Mouse (Mus musculus) right cerebral cortex, adult 2 months (tissue): ENCODE data around the gene Mamdc4.
"Not testable (repeated sequence)": the region's sequence is repeated elsewhere in the genome, so short reads cannot be mapped to it uniquely, and the experiment has no call there.

Source experiments
- DNase-seq, 2 experiments: peaks; one replicate each; pipeline ENCODE4 v3.0.0; 2021 to 2022; ENCODE audit warnings: low spot score in 2 of 2

The Mamdc4 gene

GRCm38 (mm10) chr2:25560551-25560950 is 14.1 kb downstream of the Mamdc4 start:
- no peak for DNase-seq

DNA sequence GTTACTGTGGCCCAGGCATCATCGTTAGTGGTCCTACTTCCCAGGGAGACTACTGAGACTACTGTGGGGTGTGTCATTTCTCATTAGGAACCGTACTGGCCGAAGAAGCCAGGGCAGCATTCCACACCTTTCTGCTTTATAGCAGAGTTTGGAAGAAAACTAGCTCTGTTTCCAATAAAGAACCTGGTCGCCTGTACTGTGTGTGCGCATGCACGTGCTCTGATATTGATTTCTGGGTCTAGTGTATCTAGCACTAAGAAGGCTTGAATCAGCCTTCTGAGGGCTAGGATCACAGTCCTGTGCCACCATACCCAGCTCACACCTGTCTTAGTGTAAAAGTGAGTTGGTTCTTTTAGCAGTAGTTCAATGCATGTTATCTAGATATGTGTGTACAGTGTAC is 15.9 kb downstream of the Mamdc4 start:
- no peak for DNase-seq

- DNase-seq = no peak
Observed at GRCm38 (mm10) chr2:25557964-25558360, 16.7 kb downstream of the Mamdc4 start.

- peak; percentile 95 to 96 for DNase-seq
Observed at GRCm38 (mm10) chr2:25557221-25557963, 17.3 kb downstream of the Mamdc4 start, which contains the start of gene Edf1. TSS of gene Edf1 (plus strand) at chr2:25557847.

DNA sequence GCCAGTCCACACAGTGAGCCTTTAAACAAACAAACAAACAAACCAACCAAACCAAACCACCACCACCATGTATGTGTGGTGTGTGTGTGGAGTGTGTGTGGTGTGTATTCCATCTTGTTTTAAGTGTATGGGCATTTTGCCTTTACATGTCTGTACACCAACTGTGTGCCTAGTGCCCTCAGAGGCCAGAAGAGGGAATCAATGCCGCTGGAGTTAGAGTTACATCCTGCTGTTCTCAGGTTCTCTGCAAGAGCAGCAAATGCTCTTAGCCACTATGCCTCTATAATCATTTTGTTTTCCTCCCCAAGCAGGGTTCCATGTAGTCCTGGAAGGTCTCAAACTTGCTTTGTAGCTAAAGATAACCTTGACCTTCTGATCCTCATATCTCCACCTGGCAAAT is 18.3 kb downstream of the Mamdc4 start:
- DNase-seq = no peak

DNA sequence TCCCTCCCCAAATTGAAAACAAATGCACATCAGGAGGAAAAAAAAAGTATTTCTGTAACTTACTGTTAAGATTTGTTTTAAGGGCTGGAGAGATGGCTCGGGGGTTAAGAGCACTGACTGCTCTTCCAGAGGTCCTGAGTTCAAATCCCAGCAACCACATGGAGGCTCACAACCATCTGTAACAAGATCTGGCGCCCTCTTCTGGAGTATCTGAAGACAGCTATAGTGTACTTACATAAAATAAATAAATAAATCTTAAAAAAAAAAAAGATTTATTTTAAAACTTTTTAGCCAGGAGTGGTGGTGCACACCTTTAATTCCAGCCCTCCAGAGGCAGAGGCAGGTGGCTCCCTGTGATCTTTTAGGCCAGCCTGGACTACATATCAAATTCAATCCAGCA is 19.2 kb downstream of the Mamdc4 start:
- not testable (repeated sequence) for DNase-seq

- not testable (repeated sequence) for DNase-seq
Observed at GRCm38 (mm10) chr2:25553171-25553786, 21.4 kb downstream of the Mamdc4 start.

- peak; percentile 41 to 45 for DNase-seq
Observed at GRCm38 (mm10) chr2:25551186-25551585, 23.5 kb downstream of the Mamdc4 start.

- DNase-seq = no peak
Observed at GRCm38 (mm10) chr2:25549021-25549991, 25.3 kb downstream of the Mamdc4 start.

DNA sequence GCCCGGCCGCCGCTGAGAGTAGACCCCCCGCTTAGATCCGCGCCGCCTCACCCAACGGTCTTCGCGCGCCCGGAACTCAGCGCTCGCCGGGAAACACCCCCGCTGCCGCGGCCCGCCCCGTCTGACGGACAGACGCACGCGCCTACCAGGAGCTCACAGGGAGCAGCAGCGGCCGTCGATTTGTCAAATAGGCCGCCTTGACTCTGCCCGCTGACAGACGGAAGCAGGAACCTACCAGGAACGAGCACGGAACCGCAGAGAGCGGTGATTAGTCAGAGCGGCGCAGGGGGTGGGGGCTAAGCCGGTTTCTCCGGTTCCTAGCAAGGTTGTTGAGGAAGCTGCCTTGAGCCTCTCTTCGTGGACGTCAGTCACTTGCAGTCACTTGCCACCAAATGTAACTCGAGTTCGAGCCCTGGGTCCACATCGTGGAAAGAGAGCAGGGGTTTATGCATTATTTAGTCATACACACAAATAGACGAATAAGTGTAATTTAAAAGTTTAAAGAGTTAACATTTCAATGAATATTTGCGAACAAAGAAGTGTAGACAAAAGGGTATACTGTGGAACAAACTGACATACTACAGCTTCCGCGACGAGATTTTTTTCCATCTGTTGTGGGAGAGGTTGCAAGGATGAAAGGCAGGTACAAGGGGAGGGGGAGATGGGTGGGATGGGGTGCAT is 27.7 kb downstream of the Mamdc4 start, which contains the start of gene Traf2:
TSS of gene Traf2 (minus strand) at position 130 of the 681 bp plus-strand sequence.
- DNase-seq = peak; percentile 99 to 100

GRCm38 (mm10) chr2:25545996-25546810 is 28.4 kb downstream of the Mamdc4 start:
- DNase-seq = peak in 1 of 2 experiments; percentile 33

DNA sequence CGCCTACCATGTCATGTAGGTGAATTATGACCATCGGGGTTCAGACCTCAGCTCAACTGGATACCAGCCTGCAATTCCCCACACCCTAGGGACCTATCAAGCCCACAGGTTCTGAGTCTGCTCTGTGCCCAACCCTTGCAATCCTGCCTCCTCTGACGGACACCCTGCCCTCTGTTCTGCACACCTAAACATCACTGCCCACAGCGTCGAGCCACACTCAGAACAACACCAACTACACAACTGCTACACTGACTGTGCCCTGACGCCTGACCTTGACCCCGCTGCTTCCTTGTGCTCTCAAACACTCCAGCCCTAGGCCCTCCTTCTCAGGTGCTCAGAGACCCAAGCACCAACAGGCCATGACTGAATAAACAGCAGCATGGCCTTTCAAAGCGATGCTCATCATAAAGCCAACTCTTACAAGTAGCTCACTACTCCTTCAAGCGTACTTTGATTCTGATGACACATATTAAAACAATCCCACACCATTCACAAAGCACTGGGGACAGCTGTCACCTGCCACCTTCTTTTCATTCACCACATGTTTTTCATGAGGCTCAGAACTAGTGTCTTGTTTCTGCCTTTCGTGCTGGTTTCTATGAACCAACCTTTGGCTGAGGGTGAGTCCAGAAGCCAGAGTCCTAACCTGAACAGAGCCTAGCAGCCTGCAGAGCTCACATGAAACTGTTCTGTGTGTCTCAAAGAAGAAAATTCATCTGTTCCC is 32.8 kb downstream of the Mamdc4 start:
- no peak for DNase-seq

DNA sequence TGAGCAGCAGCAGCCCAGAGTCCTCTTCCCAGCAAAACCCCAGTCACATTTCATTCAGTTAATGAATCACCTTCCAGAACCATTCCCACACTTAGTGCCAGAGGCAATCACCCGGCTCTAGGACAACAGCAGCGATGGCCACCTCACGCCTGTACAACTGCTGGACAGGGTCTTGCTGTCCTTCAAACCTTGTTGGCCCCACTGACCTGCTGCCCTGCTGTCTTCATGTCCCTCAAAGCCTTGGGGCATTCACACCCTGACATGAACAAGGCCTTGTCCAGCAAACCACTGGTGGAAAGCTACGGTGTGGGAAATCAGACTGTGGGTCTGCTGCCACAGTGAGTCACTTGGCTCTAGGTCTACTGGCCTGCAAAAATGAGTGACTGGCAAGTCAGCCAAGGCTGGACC is 34.1 kb downstream of the Mamdc4 start:
- no peak for DNase-seq

GRCm38 (mm10) chr2:25536531-25536930 is 38.1 kb downstream of the Mamdc4 start:
- no peak for DNase-seq

DNA sequence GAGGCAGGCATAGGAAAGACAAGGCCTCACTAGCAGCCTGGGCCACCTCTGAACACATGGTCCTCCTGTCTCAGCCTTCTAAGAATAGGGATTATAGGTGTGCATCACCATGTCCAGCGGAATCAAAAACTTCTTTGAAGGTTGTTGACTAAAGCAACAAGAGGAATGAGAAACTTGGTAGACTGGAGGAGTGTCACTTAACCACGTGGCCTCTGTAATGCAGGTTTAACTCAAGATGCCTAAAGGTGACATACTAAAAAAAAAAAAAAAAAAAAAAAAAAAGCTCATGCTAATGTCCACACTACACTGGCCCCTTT is 39.8 kb downstream of the Mamdc4 start:
- DNase-seq = no peak

DNA sequence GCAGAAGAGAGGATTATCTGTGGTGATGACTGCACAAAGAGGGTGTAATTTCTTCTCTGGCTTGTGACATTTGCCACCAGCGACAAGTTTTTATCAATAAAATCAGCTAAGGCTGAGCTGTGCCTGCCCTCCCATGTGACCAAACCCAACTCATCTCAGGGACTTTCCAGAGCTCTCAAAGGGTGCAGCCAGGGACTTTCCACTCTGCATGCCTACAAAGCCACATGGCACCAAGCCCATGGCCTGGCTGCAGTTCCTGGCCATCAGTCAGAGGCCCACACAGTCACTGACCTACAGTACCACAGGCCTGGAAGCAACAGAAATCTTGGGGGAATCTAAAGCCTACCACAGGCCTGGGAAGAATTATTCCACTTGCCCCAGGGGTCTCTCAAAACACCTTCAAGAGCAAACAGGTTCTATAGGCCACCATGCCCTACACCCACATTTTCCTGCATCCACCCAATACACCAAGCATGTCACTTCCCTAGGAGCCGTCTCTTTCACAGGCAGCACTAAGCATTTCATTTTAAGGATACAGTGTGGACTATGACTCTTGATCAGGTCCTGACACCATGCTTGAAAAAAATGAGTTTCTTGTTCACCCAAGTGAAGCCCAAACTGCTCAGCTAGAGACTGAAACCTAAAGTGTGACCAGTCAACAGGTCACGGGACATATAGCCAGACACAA is 40.3 kb downstream of the Mamdc4 start:
- DNase-seq = peak in 1 of 2 experiments; percentile 35

DNA sequence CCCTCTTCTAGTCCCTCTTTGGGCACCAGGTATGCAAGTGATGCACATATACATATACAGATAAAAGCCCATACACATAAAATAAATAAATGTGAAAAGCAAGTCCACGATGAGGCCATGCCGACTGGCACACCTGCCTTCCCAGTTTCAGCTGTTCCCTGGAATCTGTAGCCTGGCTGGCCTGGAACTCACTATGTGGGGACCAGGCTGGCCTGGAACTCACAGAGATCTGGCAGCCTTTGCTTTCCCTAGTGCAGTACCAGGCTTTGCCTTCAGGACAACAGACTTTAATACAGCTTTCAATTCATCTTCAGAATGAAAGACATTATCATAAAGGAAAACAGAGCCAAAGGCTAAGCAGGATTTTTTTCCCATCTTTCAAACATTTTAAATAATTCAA is 40.9 kb downstream of the Mamdc4 start:
- DNase-seq = no peak

DNA sequence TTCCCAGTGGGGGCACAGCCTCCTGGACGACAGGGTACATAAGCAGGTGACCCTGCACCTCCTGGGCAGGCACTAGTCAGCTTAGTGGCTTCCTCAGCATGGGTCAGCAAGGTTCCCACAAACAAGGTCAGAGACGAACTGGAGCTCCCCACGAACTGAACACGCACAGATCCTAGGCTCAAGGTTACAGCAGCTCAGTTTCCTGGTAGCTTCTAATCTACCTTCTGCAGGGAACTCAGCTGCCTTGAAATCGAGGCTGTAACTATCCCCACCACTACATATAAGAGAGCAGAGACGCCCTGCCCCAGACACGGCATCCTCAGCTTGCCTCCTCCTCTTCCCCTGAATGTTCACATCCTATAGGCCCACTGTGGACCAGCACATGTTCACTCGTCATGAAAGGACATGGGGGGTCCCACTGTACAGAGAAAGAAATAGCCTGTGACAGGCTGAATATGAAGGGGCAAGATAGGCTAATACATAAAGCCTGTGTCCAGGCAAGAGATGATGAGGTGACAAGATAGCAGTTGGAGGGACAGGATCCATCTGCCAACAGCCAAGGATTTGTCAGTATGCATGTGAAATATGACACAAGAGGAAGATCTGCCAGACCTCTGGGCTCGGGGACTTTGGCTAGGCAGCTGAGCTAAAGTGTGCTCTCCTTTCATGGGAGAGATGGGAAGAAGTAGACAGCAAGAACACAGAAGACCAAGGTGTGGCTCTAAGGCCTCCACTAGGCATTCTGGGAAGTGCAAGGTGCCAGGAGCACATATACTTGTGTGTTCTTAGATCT is 47.9 kb downstream of the Mamdc4 start:
- DNase-seq = no peak
